Mouse (Mus musculus): ENCODE results near the gene Gm33815.
"Not testable (repeated sequence)": the region's sequence is repeated elsewhere in the genome, so short reads cannot be mapped to it uniquely, and the experiment has no call there.

Gene Gm33815

DNA sequence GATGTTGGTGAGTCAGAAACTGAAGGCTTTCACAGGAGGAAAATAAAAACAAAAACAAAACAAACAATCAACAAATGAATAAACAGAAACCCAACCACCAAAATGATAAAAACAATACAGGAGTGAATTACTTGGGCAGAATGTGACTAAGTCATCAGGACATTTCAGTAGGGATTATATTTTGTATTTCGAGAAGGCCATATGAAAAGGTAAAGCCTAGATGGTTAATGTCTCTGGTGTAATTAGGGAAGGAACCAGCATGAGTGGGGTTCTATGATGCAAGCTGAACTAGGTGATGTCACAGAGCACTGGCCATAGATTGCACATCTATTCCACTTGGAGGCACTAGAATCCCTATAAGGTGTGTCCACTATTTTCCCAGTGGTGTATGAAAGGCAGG lies at the start of gene Gm33815:
Gm33815 (plus strand) TSS at position 301 of the 400 bp plus-strand sequence.
- DNase-seq = not testable (repeated sequence)
